Mouse (Mus musculus) cerebellum, postnatal 10 days (tissue): ENCODE measurements around the gene E2f3.
A peak's percentile ranks its signal among the peaks of the same experiment; 100 is the strongest.

ENCODE experiments used
- DNase-seq, 2 experiments: peaks; one replicate each; pipeline ENCODE4 v3.0.0; 2021; ENCODE audit warnings: mixed read lengths in 2 of 2

The E2f3 gene

DNA sequence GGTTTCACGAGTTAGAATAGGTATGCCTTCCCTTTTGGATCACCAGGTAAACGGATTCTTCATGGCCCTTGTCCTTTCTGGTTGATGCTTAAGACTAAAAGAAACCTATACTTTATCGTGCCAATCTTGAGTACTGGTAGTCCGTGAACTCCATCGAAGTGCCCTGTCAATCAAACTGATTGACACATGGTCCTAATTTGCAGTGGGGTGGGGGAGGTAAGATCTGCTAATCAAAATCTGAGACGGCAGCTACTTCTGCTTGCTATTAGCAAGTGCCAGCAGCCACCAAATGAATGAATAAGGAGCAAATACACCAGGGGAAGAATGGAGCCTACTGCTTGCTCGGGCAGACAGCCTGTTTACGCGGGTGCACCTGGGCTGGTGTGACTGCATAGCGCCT lies 72.3 kb downstream of the E2f3 start:
- no peak for DNase-seq

- no peak for DNase-seq
These were observed 72.8 kb downstream of the E2f3 start for GRCm38 (mm10) chr13:29913061-29913460.

- no peak for DNase-seq
These were observed 73.6 kb downstream of the E2f3 start for GRCm38 (mm10) chr13:29912251-29912650.

GRCm38 (mm10) chr13:29911141-29911540 lies 74.7 kb downstream of the E2f3 start:
- no peak for DNase-seq

- no peak for DNase-seq
These were observed 77.4 kb downstream of the E2f3 start for GRCm38 (mm10) chr13:29908431-29908830.

GRCm38 (mm10) chr13:29907995-29908394 lies 77.9 kb downstream of the E2f3 start:
- no peak for DNase-seq

DNA sequence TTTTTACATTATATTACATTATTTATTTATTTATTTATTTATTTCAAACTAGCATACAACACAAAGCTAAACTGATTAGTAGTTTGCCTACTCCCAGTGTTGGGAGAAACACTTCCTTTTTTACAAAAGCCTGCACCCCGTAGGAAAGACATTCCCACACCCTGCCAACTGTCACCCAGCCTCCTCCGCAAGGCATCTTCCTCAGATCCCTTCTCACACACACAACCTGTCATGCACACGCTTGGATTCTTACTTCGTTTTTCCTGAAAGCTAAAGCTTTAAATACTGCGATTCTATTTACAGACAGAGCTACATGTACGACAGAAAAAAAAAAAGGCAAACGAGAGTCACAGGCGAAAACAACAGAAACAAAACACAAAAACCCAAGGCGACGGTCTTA lies 79.1 kb downstream of the E2f3 start:
- no peak for DNase-seq

GRCm38 (mm10) chr13:29903341-29903740 lies 82.5 kb downstream of the E2f3 start:
- no peak for DNase-seq

GRCm38 (mm10) chr13:29902676-29903075 lies 83.2 kb downstream of the E2f3 start:
- DNase-seq: no peak

DNA sequence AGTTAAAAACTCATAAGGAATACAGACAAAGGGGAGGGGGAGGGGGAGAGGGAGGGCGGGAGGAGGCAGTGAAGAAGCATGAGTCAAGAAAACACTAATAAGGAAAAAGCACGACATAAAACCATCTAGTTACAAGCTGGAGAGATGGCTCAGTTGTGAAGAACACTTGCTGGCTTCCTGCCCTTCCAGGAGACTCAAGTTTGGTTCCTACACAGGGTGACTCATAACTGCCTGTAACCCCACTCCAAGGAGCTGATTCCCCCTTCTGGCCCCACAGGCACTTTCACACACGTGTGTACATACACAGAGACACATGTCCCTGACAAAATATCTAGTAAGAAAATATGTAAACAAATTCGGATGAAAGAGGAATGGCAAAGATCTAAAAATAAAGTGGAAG lies 84.2 kb downstream of the E2f3 start:
- DNase-seq: no peak

DNA sequence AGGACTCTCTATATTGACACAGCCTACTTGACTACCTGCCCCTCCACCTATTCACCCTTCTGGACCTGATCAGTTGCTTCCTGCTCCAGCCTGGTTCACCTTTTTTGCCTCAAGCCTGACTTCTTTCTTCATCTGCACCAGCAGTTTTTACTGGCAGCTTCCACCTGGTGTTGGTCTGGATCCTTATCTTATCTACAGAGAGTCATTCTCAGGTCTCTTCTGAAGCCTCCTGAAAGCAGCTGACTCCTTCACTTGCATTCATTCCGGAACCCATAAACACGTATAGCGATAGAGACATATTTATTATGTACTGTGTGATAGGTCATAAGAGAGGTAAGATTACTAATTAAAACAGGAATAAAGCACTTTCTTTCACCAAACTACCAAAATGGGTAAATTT lies 119.1 kb downstream of the E2f3 start:
- DNase-seq: no peak

GRCm38 (mm10) chr13:29864331-29864730 lies 121.5 kb downstream of the E2f3 start:
- DNase-seq: no peak

DNA sequence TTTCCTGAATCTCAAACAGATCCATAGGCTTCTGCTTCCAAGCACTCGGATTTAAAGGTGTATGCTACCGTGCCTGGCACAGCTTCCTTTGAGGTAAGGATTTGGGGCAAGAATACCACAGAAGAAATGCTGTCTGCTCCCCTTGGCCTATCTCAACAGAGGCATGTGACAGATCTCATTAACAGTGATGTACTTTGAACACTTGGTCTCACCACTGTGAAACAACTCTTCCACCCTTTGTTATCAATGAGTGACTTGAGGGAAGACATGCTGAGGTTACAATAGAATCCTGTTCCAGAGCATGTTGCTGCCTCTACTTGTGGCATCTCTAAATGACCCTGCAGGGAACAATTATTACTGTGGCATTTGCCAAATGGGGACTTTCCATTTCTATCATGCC lies 125.8 kb downstream of the E2f3 start:
- DNase-seq: no peak

DNA sequence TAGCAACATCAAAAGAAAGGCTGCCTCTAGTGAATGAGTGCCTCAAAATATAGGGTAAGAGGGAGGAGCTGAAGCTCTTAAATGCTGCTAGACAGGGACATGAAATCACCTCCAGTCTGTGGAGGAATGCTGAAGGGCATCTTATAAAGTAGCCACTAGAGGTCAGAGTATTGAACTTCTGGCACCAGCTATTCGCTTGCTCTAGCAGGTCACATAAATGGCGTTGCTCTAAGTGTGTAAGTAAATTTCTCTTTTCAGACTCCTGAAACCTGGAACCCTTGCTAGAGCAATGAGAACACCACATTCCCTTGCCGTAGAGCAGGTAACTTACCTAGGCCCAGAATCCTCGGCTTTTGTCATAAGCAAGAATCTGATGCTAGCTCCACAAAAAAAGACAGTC lies 128.4 kb downstream of the E2f3 start:
- peak; percentile 39 to 70 for DNase-seq
